Mouse (Mus musculus) CH12F3 (cell line): ENCODE measurements around the gene Mmaa.

Source experiments
- in situ Hi-C: fragments of 300-500 bp; cut with MboI; formaldehyde crosslinking; loops from 2 replicates; pipeline ENCODE4 v1.14.3; 2020; ENCODE audit warnings: low sequenced_read_pairs

Gene Mmaa

DNA sequence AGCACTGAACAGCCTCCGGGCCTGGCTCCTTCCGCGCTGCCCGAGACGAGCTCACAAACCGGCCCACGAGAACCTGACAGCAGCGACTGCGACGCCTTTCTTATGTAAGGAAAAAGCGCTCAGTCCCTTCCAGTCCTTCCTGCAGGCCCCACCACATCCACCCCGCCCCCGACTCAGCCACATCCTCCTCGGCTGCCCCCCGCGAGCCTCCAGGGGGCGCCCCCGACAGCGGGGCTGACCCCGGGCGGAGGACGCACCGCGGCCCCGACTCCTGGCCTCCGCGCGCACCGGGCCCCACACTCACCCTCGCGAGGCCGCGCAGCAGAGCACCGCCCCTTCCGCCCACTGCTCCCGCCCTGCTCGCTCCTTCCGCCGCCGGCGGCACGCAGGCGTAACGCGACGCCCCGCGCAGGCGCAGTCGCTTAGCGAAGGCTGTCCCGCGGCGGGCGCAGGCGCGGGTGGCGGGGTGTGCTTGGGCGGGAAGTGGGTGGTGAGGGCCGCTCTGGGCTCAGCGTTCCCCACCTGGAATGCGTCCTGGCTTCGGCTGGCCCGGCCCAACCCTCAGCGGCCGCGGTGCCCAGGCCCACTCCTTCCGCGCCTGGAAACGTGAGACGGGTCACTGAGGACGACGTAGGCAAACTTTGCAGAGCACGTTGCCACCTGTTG, at the start of gene Mmaa:
TSS of gene Mmaa (minus strand) at position 328 of the 666 bp plus-strand sequence.
- in situ Hi-C loops: no loop called here

DNA sequence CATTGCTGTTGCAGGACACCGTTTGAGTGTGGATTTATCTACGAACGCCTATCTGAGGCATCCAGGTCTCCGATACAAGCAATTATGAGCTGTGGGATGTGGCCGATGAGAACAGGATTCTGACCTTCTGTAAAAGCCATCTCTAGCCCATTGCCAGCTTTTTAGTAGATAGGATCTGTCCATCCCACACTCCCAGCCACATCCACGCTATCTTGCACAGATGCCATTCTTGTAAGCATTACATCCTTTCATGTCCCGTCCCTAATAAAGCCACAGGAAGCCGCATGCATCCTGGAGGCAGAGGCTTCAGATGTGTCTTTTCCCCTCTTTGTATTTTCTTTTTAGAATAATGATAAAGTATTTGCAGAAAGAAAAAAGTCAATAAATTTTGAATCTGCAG, 46.5 kb upstream of the Mmaa start:
- in situ Hi-C loops: no loop called here

DNA sequence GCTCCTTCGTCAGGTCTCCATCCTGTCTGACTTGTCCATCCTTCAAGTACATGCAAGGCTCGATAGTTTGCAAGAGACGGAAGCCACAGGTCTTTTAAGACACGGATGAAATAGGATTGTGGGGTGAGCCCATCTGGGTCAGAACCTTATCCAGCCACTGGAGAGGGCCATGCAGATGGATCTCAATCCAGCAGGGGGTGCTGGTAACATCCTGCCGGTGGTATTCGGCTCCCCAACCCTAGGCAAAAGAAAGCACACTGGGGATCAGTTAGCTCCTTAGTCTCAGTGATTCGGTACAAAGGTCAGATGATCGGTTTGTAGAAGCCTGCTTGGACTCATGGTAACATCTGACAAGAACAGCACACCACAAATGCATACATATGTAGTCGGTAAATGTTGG, 44.8 kb upstream of the Mmaa start:
- in situ Hi-C loops: no loop called here

DNA sequence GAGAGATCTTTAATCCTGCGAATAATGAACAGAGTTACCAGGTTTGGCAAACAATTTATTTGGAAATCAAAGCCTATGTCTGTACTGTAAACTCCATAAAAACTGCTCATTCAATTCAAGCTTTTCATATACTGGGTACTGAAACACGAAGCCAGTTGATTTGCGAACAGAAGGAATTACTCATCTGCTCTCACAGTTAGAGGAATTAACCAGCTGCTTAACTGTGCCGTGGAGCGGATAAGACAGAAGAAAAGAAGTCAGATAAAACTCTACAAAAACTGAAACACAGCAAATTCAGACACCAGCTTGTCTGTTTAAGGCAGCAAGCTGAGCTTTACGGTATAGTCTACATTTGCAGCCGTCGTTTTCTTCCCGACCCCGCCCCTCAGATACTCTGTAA, 43.9 kb upstream of the Mmaa start:
- in situ Hi-C loops: no loop called here

DNA sequence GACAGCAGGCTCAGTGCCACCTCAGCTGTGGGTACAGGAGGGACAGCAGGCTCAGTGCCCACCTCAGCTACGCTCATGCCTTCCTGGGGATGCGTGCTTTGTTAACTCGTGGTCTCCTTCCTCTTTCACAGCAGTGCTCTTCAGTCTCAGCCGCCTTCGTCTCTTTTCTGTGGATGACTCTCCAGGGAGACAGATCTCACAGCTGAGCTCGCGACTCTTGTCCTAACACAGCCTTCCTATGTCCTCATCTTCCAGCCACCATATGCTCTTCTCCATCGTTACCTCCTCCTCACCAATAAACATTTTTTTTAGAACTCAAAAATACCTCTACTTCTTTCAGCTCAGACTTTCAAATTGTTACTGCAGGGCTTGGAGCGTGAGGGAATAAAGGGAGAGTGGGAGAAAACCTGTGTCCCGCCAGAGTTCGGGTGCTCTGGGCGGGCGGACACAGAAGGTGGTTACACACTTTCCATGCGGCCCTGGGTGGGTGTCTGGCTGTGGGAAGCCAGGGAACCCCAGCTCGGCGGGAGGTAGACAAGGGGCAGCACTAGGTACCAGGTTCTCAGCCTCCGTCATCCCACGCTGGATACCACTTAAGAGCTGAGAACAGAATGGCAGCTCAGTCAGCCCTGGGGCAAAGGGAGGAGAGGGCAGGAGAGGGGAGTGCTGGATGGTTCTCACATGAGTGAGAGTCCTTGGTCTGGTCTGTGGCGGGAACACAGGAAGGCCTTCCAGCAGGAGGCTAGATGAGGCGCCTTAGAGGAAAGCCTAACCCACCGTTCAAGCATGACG, 37.6 kb upstream of the Mmaa start:
- in situ Hi-C loops: no loop called here

DNA sequence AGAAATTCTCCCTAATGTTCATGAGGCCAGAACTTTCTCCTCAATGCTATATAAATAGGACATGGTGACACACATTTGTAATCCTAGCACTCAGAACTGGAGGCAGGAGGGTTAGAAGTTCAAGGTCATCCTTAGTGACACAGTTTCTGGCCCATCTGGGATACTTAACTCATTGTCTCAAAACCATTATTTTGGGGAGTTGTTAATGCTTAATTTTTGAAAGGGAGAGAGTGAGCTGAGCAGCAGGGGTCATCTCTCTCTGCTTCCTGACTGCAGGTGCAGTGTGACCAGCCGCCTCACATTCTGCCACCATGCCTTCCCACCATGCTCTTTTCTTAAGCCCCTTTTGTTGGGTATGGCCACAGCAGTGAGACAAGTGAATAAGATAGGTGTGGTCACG, 36.8 kb upstream of the Mmaa start:
- in situ Hi-C loops: no loop called here

DNA sequence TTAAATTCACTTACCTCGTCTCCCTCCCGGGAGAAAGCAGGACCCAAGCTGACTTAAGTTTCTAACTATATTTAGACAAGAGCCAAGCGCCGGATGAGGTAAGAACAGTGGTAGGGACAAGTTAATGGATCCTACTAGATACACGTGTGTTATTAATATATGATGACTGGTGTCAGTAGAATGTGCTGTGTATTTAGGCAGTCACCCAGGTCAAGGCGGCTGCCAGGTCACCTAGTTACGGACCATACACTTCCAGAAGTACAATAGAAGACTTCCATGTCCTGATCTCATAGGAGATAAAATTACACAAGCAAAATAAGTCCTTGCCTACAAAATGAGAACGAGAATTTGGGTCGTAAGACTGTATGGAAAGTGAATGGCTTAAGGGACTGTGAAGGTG, 36.3 kb upstream of the Mmaa start:
- in situ Hi-C loops: no loop called here

DNA sequence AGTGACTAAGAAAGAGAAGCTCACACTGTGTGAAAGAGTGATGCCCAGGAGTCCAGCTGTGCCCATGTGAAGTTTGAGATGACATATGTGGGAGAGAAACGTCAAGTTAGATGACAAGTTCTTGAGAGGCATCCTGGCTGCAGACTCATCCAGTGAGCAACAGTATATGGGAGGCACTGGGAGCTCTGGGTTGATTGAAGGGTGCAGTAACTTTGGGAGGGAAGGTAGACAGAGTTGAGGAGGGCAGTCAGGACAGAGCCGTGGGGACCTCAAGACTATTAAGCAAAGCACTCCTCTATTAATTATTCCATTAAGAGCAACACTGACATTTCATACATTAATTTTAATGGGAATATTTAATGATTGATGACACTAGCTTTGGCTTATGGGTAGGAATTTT, 35.0 kb upstream of the Mmaa start:
- in situ Hi-C loops: no loop called here

DNA sequence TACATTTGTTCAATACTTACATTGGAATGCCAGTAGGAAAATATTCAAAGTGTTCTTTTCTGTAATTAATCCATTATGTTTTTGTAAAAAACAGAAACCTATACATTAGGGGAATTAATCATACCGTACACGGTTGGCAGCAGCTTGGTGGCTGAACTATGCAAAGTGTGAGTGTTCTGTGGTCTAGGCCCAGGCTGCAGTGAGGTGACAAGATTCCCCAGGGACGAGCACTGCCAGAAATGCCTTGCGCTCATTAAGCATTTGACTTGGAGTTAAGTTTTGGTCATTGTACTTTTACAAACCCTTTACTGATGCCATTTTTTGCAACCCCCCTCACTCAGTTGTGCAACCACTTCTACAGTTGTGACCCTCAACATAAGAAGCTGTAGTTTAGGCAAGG, 34.4 kb upstream of the Mmaa start:
- in situ Hi-C loops: no loop called here

DNA sequence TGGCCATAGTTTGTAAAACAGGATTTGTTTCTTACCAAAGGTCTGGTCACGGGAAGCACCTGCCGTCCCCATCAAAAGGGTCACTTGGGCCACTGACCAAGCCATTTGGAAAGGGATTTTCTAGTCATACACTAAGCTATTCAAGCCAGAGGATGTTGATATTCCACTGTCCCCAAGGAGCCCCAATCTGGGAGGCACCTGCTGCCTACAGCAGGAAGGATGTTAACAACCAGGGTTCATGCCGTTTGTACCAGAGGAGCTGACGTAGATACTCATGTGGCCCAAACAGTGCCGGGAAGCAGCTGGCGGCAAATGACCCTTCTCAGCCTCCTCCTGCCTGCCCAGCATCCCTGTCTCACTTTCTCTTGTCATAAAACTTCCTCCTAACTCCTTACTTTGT, 30.8 kb upstream of the Mmaa start:
- in situ Hi-C loops: no loop called here

DNA sequence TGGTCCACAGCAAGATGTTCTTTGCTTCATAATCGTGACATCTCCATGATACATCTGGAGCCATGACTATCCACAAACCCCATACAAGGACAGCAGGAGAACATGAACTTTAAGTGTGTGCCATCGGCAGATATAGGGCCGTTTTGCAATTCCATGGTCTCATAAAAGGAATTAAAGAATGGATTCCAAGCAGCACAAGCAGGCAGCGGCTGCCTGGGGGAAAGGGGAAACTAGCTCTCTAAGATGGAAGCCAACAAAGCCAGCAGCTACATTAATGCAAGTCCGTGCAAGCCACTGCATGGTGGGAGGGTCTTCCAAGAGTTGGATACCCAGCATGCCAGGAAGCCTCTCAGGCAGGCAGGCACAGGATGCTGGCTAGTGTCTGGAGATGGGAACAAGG, 30.2 kb upstream of the Mmaa start:
- in situ Hi-C loops: no loop called here

DNA sequence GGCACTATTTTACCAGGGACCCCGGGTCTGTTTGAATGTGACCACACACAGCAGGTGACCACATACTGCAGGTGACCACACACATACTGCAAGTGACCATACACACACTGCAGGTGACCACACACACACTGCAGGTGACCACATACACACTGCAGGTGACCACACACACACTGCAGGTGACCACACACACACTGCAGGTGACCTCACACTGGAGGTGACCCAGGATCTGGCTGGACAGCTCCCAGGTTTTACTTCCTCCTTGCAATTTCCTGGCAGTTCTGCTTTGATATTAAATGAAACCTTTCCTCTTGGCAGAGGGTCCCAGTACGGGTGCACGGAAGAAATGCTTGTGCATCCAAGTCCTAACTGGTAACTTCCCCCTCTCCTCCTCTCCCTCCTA, 29.3 kb upstream of the Mmaa start:
- in situ Hi-C loops: no loop called here

DNA sequence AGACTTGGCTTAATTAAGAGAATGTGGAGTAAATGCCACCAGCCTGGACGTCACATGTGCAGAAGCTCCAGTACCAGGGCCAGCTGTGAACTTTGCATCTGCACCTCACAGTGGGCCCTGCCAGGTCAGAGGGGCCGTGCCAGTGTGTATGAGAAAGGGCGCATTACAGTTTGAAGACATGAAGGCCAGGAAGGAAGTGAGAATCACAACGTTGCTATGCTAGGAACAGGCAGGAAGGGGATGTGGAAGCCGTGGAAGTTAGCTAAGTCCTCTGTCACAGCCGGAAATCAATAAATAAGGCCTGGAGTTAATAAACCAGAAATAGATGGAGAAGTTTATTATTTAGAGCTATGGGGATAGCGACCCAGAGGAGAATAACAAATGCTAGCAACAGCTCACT, 28.4 kb upstream of the Mmaa start:
- in situ Hi-C loops: no loop called here

DNA sequence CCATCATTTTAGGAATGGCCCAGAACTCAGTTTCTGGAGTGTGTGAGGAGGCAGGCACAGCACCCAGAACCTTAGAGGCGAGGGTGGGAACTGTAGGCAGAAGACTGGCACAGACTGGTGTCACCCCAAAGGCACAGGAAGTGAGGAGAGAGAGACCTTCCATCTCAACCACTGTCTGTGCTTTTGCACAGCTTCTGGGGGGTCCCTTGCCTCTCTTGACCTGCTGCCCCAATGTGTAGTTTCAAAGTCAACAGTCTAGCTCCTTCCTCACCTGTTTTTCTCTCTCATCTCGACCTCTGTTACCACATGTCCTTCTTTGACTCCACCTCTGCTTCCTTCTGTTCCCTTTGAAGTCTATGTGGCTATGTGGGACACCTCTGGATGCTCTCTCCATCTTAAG, 16.1 kb upstream of the Mmaa start:
- in situ Hi-C loops: no loop called here

DNA sequence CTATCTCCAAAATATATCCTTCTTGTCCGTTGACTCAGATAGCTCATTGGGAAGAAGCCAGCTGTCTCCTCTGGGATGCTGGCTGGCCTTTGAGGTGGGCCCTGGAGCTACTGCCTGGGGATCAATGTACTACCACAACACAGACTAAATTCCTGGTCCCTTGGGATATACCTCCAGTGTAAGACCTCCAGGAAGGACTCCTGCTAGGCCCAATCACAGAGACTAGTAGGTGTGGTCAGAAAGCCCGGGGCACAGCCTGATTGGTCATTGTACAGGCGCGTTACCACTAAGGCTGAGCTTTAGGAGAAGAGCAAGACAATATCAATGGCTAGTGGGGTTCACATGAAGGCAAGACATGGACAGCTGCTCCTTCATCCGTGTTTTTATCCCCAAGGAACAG, 11.2 kb upstream of the Mmaa start:
- in situ Hi-C loops: loop anchor here (10.0 kb wide), 1 partner anchor 279 kb away; no protein-coding TSS in a partner anchor

DNA sequence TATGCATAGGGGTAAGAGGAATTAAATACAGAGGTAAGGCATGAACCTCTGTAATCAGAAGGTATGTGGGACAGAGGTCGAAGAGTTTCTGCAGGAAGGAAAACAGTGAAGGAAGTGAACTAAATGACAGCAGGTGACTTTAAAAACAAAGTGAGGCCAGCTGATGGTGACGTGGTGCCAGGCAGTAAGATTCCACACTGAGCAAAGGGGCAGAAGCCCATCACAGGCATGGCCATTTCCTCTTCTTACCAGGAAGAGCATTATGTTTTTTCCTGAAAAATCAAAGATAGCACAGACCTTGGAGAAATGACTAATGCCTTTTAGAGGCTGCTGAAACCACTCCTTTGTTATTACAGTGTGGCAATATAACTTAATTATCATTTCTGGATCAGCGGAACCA, 6.8 kb upstream of the Mmaa start:
- in situ Hi-C loops: loop anchor here (10.0 kb wide), 1 partner anchor 283 kb away; no protein-coding TSS in a partner anchor

DNA sequence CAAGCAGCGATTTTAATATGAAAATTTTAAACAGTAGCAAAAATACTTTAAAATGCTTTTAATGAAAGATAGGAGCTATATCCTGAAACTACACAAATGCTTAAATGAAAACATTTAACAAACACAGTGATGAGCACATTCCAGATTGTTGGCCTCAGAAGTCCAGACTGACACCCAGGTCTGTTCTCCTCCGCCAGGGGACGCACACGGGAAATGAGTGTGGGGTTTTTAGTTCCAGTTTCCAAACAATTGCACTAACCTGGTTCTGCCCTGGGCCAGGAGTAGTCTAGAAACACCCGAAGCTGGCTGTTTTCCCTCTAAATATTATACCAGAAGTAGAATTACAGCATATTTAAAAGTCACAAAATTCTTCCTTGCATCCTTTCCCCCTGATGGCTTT, 5.0 kb upstream of the Mmaa start:
- in situ Hi-C loops: loop anchor here (10.0 kb wide), 1 partner anchor 285 kb away; no protein-coding TSS in a partner anchor

DNA sequence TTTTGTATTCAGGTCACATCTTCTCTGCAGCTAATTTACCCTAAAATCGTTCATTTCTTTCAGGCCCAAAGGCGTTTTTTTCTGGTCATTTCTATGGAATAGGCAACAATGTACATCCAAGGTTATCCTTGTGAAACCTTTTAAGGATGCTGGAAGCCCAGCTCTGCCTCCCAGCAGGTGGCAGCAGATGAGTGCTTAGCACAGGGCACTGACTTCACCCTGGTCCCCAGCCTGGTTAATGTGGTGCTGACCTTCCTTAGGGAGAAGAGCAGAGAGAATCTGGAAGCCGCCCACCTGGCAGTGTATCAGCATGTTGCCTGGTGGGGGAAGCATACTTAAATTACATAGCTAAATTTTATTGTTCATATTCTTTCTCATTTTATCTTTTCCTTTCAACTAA, 3.0 kb upstream of the Mmaa start:
- in situ Hi-C loops: no loop called here

DNA sequence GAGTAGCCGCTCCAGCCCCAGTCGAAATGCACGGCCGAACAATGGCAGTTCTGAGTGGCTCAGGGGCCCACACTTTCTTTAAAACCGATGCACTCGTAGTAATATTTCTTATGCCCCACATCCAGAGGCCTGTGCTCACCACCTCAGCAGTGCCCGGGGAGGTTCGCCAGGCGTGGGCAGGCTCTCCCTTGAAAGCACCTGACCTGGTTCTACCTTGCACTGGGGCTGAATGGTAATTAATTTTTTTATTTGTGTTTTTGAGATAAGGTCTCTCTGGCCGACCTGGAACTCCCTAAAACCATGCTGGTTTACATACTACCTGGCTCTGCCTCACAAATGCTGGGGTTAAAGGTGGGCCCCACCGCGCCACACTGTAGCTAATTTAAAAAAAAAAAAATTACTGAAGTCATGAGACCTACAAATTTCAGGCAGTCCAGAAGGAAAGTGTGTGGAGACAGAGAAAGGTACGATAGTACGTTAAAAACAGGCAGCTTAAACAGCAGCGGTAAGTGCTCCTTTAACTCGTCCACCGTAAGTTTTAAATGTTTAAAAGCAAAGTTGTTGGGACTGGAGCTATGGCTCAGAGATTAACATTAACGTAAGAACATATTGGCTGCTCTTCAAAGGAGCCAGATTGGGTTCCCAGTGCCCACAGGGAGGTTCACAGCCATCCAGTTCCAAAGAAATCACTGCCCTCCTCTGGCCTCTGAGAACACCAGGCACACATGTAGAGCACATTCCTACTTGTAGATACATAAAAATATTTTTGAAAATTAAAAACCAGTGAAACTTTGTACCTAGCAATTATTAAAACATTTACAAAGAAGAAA, 754 bp upstream of the Mmaa start:
- in situ Hi-C loops: no loop called here

DNA sequence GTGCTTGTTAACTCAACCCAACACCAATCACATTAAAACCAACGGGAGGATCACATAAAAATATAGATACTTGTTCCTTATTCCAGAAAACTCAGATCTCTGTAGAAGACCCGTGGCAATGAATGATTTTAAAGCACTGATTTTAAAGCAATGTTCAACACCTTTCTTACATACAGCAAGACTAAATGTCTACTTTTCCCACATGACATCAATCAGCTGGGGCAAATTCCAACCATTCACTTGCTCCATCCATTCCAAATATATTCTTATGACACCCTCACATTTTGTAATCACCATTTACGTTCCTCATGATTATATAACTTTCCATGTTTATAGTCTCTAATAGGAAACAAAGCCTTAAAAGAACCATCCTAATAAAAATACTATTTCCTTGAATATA, 896 bp downstream of the Mmaa start:
- in situ Hi-C loops: no loop called here

DNA sequence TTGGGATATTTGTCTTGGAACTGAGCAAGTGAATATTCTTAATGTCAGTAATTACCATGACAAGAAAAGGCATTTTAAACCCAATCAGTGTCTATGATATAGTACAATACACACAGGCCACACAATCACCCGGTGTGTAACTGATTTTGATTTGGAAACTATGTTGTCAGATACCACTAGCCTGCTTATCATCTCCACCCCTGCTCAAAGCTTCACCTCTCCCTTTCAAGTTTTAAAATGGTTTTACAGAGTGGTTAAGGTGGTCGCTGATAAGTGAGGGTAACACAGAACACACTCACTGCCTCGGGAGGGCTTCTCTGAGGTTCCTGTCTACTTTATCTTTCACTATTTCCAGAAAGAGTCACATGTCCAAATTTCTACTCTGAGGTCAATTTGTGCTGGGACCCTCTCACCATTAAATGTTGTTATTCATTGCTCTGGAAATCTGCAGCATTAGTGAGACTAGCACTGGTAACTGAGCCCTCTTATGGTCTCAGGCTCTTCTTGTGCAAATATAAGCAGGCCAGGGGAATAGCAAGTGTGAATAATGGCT, 1.9 kb downstream of the Mmaa start:
- in situ Hi-C loops: no loop called here
